Mouse (Mus musculus) brain, adult 2 months (tissue): ENCODE data around the gene Gm11639.
"Not testable (repeated sequence)": the region's sequence is repeated elsewhere in the genome, so short reads cannot be mapped to it uniquely, and the experiment has no call there.

Experiments used
- DNase-seq: peaks from one replicate; pipeline ENCODE4 v3.0.0; 2011; ENCODE audit warnings: low read depth, low spot score

Gene Gm11639

DNA sequence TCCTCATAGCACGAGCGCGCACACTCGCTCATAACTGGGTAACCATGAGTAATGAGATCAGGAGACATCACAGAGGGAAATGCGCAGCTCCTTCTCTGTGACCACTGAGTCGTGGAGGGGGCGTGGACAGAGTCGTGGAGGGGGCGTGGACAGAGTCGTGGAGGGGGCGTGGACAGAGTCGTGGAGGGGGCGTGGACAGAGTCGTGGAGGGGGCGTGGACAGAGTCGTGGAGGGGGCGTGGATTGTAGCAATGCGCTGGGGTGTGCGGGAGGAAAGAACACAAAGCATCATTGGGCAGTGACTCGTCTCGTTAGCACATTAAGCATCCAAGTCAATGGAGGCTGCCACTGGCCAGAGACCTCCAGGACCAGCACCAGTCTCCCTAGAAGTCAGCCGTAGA, 426.9 kb downstream of the Gm11639 start:
- DNase-seq = not testable (repeated sequence)

DNA sequence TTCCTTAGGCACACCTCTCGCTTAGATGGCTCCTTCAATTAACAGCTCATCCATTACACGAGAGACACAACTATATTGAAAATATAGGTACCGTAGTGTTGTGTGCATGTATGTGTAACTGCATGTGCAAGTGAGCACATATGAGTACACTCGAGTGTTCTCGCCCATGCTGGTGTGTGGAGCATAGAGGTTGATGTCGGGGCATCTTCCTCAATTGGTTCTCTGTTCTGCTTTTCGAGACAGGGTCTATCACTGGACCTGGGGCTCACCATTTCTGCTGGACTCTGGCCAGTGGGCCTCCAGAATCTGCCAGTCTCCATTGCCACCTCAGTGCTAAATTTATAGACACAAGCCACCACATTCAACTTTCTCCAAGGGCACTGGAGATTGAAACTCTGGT, 432.3 kb downstream of the Gm11639 start:
- DNase-seq = no peak

DNA sequence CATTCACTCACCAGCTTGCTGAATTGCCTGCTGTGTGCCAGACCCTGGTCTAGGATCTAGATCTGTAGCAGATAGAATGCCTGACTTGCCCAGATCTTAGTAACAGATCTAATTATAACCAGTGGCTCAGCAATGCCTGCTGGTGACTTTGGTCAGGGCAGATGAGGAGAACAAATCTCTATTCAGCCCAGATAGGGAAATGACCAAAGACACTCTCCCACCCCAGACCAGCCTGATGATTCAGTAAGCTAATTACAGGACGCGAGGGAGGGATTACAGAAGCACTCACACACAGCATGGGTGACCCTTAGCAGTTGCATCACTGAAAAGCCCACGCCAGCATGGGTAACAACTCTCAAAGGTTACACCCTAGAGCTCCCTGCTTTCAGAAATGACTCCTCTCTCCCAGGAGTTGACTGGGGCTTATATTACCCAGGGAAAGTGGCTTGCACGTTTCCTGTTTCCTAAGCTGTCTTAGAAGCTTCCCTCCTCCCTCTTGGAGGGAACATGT, 435.1 kb downstream of the Gm11639 start:
- peak; percentile 24 for DNase-seq

DNA sequence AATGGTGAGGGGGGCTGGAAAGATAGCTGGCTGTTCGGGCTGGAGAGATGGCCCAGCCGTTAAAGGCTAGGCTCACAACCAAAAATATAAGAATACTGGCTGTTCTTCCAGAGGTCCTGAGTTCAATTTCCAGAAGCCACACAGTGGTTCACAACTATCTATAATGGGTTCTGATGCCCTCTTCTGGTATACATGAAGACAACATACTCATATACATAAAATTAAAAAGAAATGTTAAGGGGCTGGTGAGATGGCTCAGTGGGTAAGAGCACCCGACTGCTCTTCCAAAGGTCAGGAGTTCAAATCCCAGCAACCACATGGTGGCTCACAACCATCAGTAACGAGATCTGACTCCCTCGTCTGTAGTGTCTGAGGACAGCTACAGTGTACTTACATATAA, 436.3 kb downstream of the Gm11639 start:
- DNase-seq = not testable (repeated sequence)

DNA sequence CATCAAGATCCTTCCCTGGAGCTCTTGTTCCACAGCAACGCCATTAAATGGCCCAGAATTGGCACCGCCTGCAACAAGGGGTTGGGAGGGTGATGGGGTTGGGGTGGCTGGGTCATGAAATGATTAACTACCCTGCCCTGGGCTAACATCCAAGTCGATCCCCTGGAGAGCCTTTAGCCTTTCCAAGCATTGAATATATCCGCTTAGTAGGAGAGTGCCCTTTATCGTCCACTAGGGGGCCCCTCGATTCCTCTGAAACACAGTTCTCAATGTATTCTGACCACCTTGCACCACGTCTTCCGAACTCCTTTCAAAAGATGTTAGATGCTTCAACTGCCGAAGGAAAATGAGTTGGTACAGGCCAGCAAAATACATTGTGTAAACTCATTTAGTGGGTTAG, 438.5 kb downstream of the Gm11639 start:
- DNase-seq = peak; percentile 27

DNA sequence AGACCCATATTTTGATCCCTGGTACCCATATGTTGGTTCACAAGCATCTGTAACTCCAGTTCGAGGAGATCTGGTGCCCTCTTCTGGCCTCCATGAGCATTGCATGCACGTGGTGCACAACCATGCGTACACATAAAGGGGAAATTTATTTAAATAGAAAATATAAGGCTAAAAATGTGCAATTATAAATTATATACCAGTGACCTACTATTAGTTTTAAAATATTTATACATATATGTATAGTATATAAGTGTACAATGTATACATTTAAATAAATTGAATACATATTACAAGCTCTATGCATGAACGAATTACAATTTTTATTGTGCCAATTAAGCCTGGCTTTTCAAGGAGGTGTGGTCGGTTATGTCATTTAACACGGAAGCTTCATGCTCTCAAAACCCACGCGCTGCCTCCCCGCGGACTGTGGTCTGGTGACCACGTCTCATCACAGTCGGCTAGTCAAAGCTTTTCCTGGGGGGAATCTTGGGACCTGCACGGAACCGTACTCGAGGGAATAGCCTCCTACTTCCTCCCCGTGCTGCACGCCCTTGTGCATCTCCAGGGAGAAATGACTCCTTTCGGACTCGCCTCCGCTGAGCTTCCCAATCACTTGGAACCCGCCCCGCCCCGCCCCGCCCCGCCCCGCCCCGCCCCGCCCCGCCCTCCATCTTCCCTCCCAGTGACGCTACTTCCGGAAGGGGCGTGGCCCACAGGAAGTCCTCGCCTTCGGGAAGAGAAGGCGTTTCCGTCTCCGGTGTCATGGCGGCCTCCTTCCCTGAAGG, 440.4 kb downstream of the Gm11639 start, which contains the start of gene Mettl2:
Mettl2 (plus strand) TSS at position 691 of the 785 bp plus-strand sequence.
- DNase-seq = peak; percentile 95

DNA sequence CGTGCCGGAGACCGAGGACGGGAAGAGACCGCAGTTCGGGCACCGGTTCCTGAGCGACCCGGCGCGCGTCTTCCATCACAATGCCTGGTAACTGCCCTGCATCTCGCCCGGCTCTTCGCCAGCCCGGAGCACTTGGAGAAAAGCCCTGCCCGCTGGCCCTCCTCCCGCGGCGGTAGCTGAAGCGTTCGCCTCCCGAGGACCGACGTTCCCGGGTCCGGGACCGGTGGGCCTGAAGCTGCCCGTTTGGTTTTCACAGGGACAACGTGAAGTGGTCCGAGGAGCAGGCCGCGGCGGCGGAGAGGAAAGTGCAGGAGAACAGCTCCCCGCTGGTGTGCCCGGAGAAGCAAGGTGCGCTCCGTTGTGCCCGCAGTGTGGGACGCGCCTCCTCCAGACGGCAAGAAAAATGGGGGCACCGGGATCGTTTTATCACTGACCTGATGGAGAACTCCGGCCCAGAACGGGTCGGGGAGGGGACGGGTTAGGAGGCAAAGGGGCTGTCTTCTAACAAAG, 441.1 kb downstream of the Gm11639 start:
- DNase-seq = no peak

DNA sequence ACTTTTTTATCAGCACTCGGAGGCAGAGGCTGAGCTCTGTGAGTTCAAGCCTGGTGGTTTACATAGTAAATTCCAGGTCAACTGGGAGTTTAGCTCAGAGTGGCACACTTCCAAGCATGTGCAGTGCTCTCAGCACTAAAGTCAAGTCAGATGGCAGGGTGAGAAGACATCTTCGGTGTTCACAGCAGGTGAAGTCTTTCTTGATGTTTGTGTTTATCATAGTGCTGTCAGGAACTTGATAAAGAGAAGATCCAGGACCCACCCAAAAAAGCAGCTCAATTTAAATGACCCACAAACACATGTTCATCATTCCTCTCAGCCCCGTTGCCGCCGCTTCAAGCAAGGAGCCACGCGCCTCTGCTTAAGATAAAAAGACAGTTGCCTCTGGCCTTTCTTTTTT, 450.2 kb downstream of the Gm11639 start:
- no peak for DNase-seq

DNA sequence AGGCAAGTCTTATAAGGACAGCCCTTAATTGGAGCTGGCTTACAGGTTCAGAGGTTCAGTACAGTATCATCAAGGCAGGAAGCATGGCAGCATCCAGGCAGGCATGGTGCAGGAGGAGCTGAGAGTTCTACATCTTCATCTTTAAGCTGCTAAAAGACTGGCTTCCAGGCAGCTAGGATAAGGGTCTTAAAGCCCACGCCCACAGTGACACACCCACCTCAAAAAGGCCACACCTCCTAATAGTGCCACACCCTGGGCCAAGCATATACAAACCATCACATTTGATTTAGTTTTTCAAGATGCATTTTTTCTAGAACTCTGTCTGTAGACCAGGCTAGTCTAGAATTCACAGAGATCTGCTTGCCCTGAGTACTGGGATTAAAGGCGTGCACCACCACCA, 451.7 kb downstream of the Gm11639 start:
- not testable (repeated sequence) for DNase-seq

DNA sequence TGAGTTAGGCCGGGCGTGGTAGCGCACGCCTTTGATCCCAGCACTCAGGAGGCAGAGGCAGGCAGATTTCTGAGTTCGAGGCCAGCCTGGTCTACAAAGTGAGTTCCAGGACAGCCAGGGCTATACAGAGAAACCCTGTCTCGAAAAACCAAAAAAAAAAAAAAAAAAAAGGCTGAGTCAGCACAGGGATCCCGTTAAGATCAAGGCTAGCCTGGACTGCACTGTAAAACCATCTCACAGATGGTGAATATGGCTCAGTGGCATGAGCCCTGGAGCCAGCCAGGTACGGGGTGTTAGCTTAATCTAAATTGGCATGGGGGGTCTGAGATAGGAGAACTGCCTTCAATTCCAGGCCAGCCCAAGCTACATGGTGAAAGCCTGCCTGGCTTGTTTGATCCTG, 455.0 kb downstream of the Gm11639 start:
- DNase-seq = not testable (repeated sequence)

DNA sequence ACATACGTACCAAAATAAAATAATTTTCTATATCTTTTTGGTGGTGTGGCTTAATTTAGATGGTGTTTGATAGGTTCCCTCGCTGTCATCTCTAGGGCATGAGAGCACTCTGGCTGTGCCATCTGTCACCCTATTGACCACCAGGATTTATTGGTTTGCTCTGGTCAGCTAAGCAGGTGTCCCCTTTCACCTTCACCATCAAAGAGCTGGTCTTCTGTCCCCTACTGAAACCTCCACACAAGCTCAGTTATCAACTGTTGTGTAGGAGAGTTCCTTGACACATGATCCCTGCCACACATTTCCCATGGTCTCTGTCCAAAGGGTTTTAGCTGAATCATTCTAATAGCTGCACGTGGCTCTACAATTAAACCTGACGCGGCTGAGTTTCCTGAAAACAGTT, 455.6 kb downstream of the Gm11639 start:
- no peak for DNase-seq

DNA sequence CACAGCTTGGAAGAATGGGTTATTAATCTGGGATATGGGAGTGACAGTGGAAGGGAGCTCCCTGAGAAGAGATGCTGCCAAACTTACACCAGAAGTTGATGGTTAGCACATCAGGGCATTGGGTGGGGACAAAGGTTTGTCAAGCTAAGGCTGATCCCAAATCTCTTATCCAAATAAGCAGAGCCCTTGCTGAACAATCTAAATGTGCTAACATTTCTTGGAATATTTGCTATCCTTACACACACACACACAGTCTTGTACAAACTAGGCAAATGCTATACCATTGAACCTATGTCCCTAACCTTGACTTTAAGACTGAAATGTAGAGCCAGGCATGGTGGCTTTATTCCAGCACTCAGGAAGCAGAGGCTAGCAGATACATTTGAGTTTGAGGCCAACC, 458.1 kb downstream of the Gm11639 start:
- no peak for DNase-seq

DNA sequence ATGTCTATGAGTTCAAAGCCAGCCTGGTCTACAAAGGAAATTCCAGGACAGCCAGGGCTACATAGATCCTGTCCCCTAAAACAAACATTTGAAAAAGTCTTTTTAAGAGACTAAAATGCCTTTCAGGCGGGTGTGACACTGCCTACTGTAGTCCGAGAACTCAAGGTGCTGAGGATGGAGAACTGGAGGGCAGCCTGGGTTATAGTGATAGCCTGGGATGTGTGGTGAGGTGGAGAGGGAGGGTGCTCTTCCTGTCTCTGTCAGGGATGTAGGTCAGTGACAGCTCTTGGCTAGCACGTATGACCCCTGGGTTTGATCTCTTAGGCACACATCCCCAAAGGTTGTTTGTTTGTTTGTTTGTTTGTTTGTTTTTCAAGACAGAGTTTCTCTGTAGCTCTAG, 458.6 kb downstream of the Gm11639 start:
- no peak for DNase-seq

DNA sequence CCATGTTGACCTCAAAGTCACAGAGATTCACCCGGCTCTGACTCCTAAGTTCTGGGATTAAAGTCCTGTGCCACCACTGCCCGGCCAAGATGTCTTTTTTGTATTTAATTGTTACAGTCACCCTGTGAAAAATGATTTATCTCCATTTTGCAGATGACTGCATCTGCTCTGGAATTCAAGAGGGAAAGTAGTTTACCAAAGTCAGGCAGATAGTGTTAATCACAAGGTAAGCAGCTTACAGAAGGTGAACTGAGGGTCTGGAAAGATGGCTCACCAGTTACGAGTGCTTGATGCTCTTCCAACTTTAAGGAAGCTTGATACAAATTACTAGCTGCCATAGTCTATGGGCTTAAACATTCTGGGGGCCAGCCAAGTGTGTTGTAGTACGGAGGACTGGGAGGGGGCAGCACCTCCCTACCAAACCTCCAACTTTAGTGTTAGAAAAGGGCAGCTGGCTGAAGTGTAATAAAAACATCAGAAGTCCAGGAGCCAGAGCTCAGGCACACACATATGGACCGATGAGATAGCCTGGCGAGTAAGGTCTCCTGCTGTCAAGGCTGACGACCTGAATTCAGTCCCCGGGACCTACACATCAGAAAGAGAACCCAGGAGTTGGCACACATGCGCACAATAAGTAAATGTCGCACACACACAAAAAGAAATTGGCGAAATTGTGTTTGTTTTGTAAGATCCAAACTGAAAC, 459.2 kb downstream of the Gm11639 start:
- DNase-seq = no peak

DNA sequence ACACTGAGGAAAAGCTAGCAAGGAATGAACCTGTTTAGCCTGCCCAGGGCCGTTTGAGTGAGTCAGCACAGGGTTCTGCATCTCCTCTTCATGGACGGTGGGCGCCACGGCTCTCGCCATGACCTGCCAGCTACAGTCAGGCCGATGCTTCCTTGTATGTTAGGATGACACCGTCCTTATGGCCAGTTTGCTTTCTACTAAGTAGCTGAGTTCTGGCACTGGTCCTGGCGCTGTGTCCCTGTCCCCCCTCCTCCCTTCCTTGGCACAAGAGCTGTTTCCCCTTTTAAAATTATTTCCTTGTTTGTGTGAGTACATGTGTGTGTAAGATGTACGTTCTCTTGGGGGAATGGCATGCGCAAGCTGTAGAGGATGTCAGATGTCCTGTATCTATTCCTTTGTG, 459.7 kb downstream of the Gm11639 start:
- no peak for DNase-seq

DNA sequence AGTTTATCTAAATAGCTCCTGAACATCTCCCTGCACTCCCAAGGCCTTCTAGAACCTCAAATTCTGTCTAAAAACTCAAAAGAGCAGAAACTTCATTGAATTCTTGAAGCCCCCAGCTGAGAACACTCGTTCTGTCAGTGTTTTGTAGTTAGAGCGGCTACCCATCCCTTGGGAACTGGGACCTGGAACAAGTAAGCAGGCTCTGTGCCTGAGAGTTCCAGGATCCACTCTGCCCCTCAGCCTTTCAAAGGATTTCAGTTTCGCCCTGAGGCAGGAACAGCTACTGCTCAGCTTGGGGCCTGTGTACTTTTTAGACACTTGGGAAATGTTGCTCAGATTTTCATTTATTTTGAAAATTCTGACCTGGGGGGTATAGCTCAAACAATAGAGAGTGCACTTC, 461.1 kb downstream of the Gm11639 start, which contains the start of gene Gm10842:
Gm10842 (plus strand) TSS at position 301 of the 400 bp plus-strand sequence.
- no peak for DNase-seq

DNA sequence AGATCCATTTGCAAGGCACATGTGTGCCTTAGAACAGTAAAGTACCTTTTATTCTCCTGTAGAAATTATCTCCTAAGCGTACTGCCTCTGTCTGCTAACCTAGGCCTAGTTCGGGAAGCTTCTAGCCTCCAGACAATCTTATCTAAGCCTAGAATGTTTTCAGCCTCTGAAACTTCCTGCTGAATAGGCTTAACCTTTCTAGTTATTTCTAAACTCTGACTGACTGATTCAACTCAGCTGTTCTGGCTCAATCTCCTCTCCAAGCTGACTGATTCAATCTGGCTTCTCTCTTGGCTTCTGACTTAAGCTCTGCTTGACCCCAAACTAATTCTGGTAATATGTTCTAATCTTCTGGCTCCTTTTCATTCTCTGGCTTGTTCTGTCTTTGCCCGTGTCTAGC, 463.8 kb downstream of the Gm11639 start:
- no peak for DNase-seq

DNA sequence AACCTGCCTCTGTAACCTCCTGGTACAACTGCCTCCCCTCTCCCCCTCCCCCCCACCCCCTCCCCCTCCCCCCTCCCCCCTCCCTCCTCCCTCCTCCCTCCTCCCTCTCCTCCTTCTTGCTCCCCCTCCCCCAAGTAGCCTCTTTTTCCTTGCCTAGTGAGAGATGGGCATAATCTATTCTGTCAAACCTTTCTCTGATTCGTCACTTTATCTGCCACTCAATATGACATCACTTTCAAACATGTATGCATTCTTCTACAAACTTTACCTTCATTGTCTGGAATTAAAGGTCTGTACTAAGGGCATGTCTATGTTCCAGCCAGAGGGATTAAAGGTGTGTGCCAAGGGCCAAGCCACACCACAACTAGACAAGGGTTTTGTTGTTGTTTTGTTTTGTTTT, 464.3 kb downstream of the Gm11639 start:
- DNase-seq = no peak

DNA sequence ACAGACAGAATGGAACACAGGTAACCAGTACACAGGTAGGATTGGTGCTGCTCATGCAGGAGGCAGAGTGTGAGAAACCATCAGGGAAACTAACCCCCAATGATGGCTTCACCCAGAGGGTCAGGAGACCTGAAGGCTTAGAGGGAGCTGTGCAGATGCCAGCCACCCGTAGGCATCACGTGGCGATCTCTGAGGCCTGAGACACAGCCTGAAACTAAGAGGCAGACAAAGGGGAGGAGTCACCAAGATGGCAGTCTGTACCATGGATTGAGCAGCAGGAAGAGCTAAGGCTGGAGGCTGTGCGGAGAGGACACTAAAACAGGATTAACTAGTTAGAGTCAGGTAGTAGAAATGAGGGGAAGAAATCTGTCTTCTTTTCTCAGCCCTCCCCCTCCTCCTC, 465.2 kb downstream of the Gm11639 start:
- DNase-seq = no peak

DNA sequence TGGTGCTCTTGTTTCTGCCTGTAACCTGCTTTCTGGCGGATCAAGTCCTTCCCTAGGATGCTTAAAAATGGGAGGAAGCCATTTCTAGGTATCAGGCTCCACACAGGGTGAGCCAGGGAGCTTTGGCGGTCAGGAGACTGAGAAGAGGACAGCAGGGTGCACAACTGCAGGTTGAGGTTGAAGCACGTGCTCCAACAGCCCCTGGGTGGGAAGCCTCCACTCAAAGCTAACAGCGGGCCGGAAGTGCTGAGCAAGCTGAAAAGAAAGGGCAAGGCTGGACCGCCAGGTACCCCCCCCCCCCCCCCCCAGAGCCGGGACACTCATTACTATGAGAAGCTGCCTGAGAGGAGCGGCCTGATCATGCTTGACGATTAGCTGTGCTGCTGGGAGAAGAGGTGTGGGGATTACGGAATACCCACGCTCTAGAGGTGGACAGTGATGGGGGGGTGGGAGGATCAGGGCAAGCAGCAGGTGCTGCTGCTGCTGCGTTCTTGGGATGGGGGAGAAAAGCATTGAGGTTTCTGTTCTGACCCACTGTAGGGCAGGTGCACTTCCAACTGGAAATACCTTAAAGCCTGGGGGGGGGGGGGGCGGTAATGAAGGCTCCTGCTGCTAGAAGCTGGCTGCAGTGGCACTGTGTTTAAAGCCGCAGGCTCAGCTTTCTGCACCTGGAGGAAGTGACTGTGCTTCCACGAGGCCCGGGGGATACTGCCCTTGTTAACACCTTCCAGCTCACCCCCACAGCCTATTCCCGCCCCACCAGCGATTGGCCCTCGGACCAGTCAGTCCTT, 465.9 kb downstream of the Gm11639 start:
- no peak for DNase-seq

DNA sequence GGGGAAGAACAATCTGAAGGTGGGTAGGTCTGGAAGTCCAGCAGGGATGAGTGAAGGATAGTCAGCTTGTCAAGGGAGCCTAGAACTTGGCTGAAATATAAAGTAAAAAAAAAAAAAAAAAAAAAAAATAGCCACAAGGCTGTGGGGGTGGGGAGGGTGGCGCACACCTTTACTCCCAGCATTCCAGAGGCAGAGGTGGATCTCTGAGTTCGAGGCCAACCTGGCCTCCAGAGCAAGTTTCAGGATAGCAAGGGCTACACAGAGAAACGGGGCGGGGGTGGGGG, 466.5 kb downstream of the Gm11639 start:
- DNase-seq = no peak

DNA sequence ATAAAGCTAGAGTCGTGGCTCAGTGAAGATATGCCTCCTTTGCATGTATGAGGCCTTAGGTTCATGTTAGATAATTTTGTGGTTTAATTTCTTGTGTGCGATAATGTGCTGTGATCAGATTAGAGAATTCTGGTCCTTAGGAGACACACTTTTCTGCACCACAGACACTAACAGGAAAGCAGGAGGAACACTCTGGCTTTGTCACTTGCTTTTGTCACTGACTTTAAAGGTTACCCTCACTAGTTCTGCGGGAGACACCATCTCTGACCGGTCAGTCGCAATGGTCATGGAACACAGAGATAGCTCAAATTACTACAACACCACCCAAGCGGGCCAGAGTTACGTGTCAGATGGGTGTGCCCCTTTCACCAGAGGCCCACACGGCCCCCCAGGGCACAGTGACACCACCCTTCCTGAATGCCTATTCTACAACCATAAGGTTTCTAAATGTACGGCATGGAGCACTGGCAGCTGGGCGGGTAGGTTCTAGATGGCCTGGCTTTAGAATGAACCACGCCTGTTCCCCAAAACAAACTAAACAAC, 466.9 kb downstream of the Gm11639 start:
- no peak for DNase-seq
